Mouse (Mus musculus): Measurements from ENCODE around the gene Snrpb2.

Snrpb2 gene

GRCm38 (mm10) chr2:143062812-143063792 lies at the start of gene Snrpb2:
Gene Snrpb2, plus strand, starts transcription at chr2:143063039.
- DNase-seq = peak; percentile 77 to 81

- no peak for DNase-seq
These were observed 49.8 kb upstream of the Snrpb2 start for GRCm38 (mm10) chr2:143013057-143013456.

- no peak for DNase-seq
These were observed 44.8 kb upstream of the Snrpb2 start for GRCm38 (mm10) chr2:143018084-143018483.

GRCm38 (mm10) chr2:143018591-143019130 lies 44.2 kb upstream of the Snrpb2 start:
- DNase-seq = no peak

- DNase-seq = no peak
These were observed 43.1 kb upstream of the Snrpb2 start for GRCm38 (mm10) chr2:143019727-143020126.

- DNase-seq = no peak
These were observed 39.5 kb upstream of the Snrpb2 start for GRCm38 (mm10) chr2:143023331-143023730.

GRCm38 (mm10) chr2:143024226-143024625 lies 38.6 kb upstream of the Snrpb2 start:
- DNase-seq = no peak

- DNase-seq = no peak
These were observed 31.6 kb upstream of the Snrpb2 start for GRCm38 (mm10) chr2:143031283-143031682.

GRCm38 (mm10) chr2:143032378-143033255 lies 30.2 kb upstream of the Snrpb2 start:
- DNase-seq = no peak

- no peak for DNase-seq
These were observed 28.3 kb upstream of the Snrpb2 start for GRCm38 (mm10) chr2:143034350-143035085.

GRCm38 (mm10) chr2:143035086-143035593 lies 27.7 kb upstream of the Snrpb2 start:
- no peak for DNase-seq

GRCm38 (mm10) chr2:143041596-143041995 lies 21.2 kb upstream of the Snrpb2 start:
- DNase-seq = no peak

GRCm38 (mm10) chr2:143055251-143055650 lies 7.6 kb upstream of the Snrpb2 start:
- DNase-seq = no peak

GRCm38 (mm10) chr2:143056736-143057135 lies 6.1 kb upstream of the Snrpb2 start:
- no peak for DNase-seq

GRCm38 (mm10) chr2:143062432-143062811 lies 417 bp upstream of the Snrpb2 start:
- DNase-seq = no peak

GRCm38 (mm10) chr2:143065914-143066313 lies 3.1 kb downstream of the Snrpb2 start:
- DNase-seq = no peak

- no peak for DNase-seq
These were observed 15.5 kb downstream of the Snrpb2 start, which contains the start of gene Otor for GRCm38 (mm10) chr2:143078198-143078851. Gene Otor, plus strand, starts transcription at chr2:143078473.

- no peak for DNase-seq
These were observed 18.9 kb downstream of the Snrpb2 start for GRCm38 (mm10) chr2:143081693-143082092.

GRCm38 (mm10) chr2:143084852-143085397 lies 22.1 kb downstream of the Snrpb2 start:
- DNase-seq = no peak

GRCm38 (mm10) chr2:143089866-143090265 lies 27.0 kb downstream of the Snrpb2 start:
- DNase-seq = no peak

GRCm38 (mm10) chr2:143093726-143094125 lies 30.9 kb downstream of the Snrpb2 start:
- no peak for DNase-seq

Data from thymus, postnatal 36 days (tissue).